Mouse (Mus musculus): ENCODE measurements around the gene Slc36a4.
A peak's percentile ranks its signal among the peaks of the same experiment; 100 is the strongest.

Gene Slc36a4

GRCm38 (mm10) chr9:15709599-15710381 lies at the start of gene Slc36a4:
TSS of gene Slc36a4 (plus strand) at chr9:15709738.
- DNase-seq (ENCODE audit: low read depth, low spot score): peak; percentile 74

- DNase-seq (ENCODE audit: low read depth, low spot score): no peak
Observed at GRCm38 (mm10) chr9:15664606-15665005, 44.9 kb upstream of the Slc36a4 start.

- no peak for DNase-seq (ENCODE audit: low read depth, low spot score)
Observed at GRCm38 (mm10) chr9:15669452-15669851, 40.1 kb upstream of the Slc36a4 start.

GRCm38 (mm10) chr9:15670002-15670527 lies 39.5 kb upstream of the Slc36a4 start:
- no peak for DNase-seq (ENCODE audit: low read depth, low spot score)

- DNase-seq (ENCODE audit: low read depth, low spot score): no peak
Observed at GRCm38 (mm10) chr9:15672251-15672650, 37.3 kb upstream of the Slc36a4 start.

GRCm38 (mm10) chr9:15681855-15682466 lies 27.6 kb upstream of the Slc36a4 start:
- peak; percentile 58 for DNase-seq (ENCODE audit: low read depth, low spot score)

GRCm38 (mm10) chr9:15685215-15685614 lies 24.3 kb upstream of the Slc36a4 start:
- peak; percentile 63 for DNase-seq (ENCODE audit: low read depth, low spot score)

GRCm38 (mm10) chr9:15687358-15687757 lies 22.2 kb upstream of the Slc36a4 start:
- DNase-seq (ENCODE audit: low read depth, low spot score): no peak

GRCm38 (mm10) chr9:15693847-15694246 lies 15.7 kb upstream of the Slc36a4 start:
- no peak for DNase-seq (ENCODE audit: low read depth, low spot score)

- DNase-seq (ENCODE audit: low read depth, low spot score): no peak
Observed at GRCm38 (mm10) chr9:15694989-15695388, 14.5 kb upstream of the Slc36a4 start.

GRCm38 (mm10) chr9:15705706-15706105 lies 3.8 kb upstream of the Slc36a4 start:
- no peak for DNase-seq (ENCODE audit: low read depth, low spot score)

- DNase-seq (ENCODE audit: low read depth, low spot score): peak; percentile 44
Observed at GRCm38 (mm10) chr9:15708979-15709598, 449 bp upstream of the Slc36a4 start.

- no peak for DNase-seq (ENCODE audit: low read depth, low spot score)
Observed at GRCm38 (mm10) chr9:15710821-15711565, 1.5 kb downstream of the Slc36a4 start.

GRCm38 (mm10) chr9:15711676-15712075 lies 2.1 kb downstream of the Slc36a4 start:
- DNase-seq (ENCODE audit: low read depth, low spot score): no peak

- peak; percentile 12 for DNase-seq (ENCODE audit: low read depth, low spot score)
Observed at GRCm38 (mm10) chr9:15714792-15715191, 5.3 kb downstream of the Slc36a4 start.

- DNase-seq (ENCODE audit: low read depth, low spot score): no peak
Observed at GRCm38 (mm10) chr9:15715193-15715989, 5.9 kb downstream of the Slc36a4 start.

- no peak for DNase-seq (ENCODE audit: low read depth, low spot score)
Observed at GRCm38 (mm10) chr9:15717363-15717762, 7.8 kb downstream of the Slc36a4 start.

GRCm38 (mm10) chr9:15718295-15718694 lies 8.8 kb downstream of the Slc36a4 start:
- DNase-seq (ENCODE audit: low read depth, low spot score): no peak

GRCm38 (mm10) chr9:15719594-15719993 lies 10.1 kb downstream of the Slc36a4 start:
- DNase-seq (ENCODE audit: low read depth, low spot score): no peak

- no peak for DNase-seq (ENCODE audit: low read depth, low spot score)
Observed at GRCm38 (mm10) chr9:15720556-15720955, 11.0 kb downstream of the Slc36a4 start.

Data from CD4-positive helper T cell, adult 2 months (primary cell).